In the genomic region with DNA sequence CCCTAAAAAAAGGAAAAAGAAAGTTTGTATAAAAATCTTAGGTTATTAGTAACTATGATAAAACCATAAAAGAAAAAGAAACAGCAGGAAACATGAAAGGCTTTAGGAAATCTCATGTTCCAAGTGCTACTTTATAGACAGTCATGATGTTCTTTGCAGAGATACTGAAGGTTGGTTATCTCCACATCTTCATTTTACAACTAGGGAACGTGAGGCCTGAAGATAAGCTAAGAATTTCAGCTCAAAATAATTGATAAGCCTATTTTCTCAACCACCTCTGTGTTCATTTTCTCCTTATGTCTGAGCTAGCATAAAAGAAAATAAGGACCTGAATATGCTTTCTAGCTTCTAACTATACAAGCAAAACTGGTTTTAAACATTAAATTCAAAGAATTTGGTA, we compare ENCODE assay signal across 22 mouse cellular contexts. TPM values are rescaled to one million over a fixed set of nuclear protein-coding genes. Genes with fewer than 3 reads are reported as not detected.
DNase-seq lines count a peak whose midpoint lies in the region; ATAC-seq and TF ChIP-seq lines count a peak whose summit lies in the region.
"Had no signal": no experiment of that assay in that cellular context is flagged by ENCODE, and none has a peak within 500 bp of the region (broad histone marks: within the 10 kb centered on the region; RNA-seq: fewer than 3 reads in every experiment).

No protein-coding gene starts in this region.

- H3K4me2 ChIP-seq in liver, embryonic 14.5 days (ENCODE audit: low read depth) = no peak overlapping the region
- no peak overlapping the region for H3K4me2 ChIP-seq in liver, embryonic 11.5 days
- no peak overlapping the region for H3K4me2 ChIP-seq in hindbrain, embryonic 16.5 days (ENCODE audit: low read length)
- H3K4me2 ChIP-seq: embryonic facial prominence, embryonic 13.5 days; embryonic facial prominence, embryonic 15.5 days; forebrain, embryonic 12.5 days had no signal

- H3K79me2 ChIP-seq in MEL (ENCODE audit: control insufficient read depth, insufficient read depth, low read length, poor library complexity) = no peaks in the 10 kb centered on the region

- no peak overlapping the region for H3K27ac ChIP-seq in liver, embryonic 14.5 days
- H3K27ac ChIP-seq in liver, embryonic 11.5 days (ENCODE audit: low read depth, low read length) = no peak overlapping the region
- no peak overlapping the region for H3K27ac ChIP-seq in MEL (ENCODE audit: control insufficient read depth, low read depth, low read length)
- H3K27ac ChIP-seq in hindbrain, embryonic 16.5 days (ENCODE audit: low read depth, low read length) = no peak overlapping the region
- H3K27ac ChIP-seq: embryonic facial prominence, embryonic 13.5 days; embryonic facial prominence, embryonic 15.5 days; forebrain, embryonic 10.5 days; forebrain, embryonic 12.5 days had no signal

- no peaks in the 10 kb centered on the region for H3K9me3 ChIP-seq in liver, embryonic 14.5 days (ENCODE audit: control insufficient read depth, low read length)
- no peaks in the 10 kb centered on the region for H3K9me3 ChIP-seq in liver, embryonic 11.5 days (ENCODE audit: control insufficient read depth, low read length)
- H3K9me3 ChIP-seq in G1E (replicated peaks) = no peaks in the 10 kb centered on the region
- H3K9me3 ChIP-seq in MEL (replicated peaks; ENCODE audit: insufficient read depth, low read length) = no peaks in the 10 kb centered on the region
- H3K9me3 ChIP-seq in hindbrain, embryonic 16.5 days (ENCODE audit: control insufficient read depth, low read length) = no peaks in the 10 kb centered on the region
- H3K9me3 ChIP-seq: embryonic facial prominence, embryonic 15.5 days; forebrain, embryonic 10.5 days; forebrain, embryonic 12.5 days had no signal

- TF ChIP-seq EP300 in liver, embryonic 14.5 days (IDR thresholded peaks at IDR 0.05; ENCODE audit: low read depth) = peak; percentile 64
- peak; percentile 34 to 45; a peak in 1 of 4 replicates for TF ChIP-seq EP300 in MEL (IDR thresholded peaks at IDR 0.05; ENCODE audit: low read depth in 1 of 2, low read length in 2 of 2)

- no peak for ATAC-seq in liver, embryonic 14.5 days (ENCODE audit: insufficient read depth)
- no peak; the same call in 1 of the 2 replicates for ATAC-seq in liver, embryonic 11.5 days (replicated peaks; ENCODE audit: low FRiP score)
- peak; percentile 82 for ATAC-seq in G1E (ENCODE audit: extremely low read depth, insufficient number of reproducible peaks, low FRiP score, poor library complexity, severe bottlenecking)
- no peak for ATAC-seq in hindbrain, embryonic 16.5 days
- ATAC-seq: forebrain, embryonic 14.5 days; forebrain, embryonic 16.5 days had no signal

- H3K36me3 ChIP-seq in liver, embryonic 14.5 days (replicated peaks; ENCODE audit: control insufficient read depth, insufficient read depth, low read depth) = peaks cover 14% of the 10 kb centered on the region
- peaks cover 6% of the 10 kb centered on the region; the same call in 1 of the 2 replicates for H3K36me3 ChIP-seq in liver, embryonic 11.5 days (ENCODE audit: control insufficient read depth, insufficient read depth, low read length)
- H3K36me3 ChIP-seq in G1E (replicated peaks) = peaks cover 55% of the 10 kb centered on the region
- H3K36me3 ChIP-seq in MEL (ENCODE audit: control insufficient read depth in 1 of 2, insufficient read depth in 2 of 2, low read length in 2 of 2) = peaks cover 13 to 22% of the 10 kb centered on the region in 2 experiments
- peaks cover 16% of the 10 kb centered on the region for H3K36me3 ChIP-seq in hindbrain, embryonic 16.5 days (ENCODE audit: control insufficient read depth, insufficient read depth, low read length)

- no peak overlapping the region for H3K4me3 ChIP-seq in liver, embryonic 14.5 days (ENCODE audit: insufficient read depth in 1 of 2, low read depth in 2 of 2, low read length in 2 of 2)
- no peak overlapping the region for H3K4me3 ChIP-seq in liver, embryonic 11.5 days (ENCODE audit: low read depth, low read length)
- H3K4me3 ChIP-seq in G1E (ENCODE audit: low read depth, low read length) = no peak overlapping the region
- H3K4me3 ChIP-seq in MEL (ENCODE audit: control insufficient read depth in 1 of 2, insufficient read depth in 1 of 2, low read depth in 2 of 2, low read length in 2 of 2) = no peak overlapping the region
- H3K4me3 ChIP-seq in hindbrain, embryonic 16.5 days (ENCODE audit: low read length) = no peak overlapping the region
- H3K4me3 ChIP-seq: embryonic facial prominence, embryonic 13.5 days; embryonic facial prominence, embryonic 15.5 days; erythroblast, embryonic 14.5 days; forebrain, embryonic 10.5 days; forebrain, embryonic 12.5 days had no signal

- 0 out of 4 replicates have a peak, but pooled peaks cover 0 to 2% of the 10 kb centered on the region in 2 experiments for H3K4me1 ChIP-seq in liver, embryonic 14.5 days (replicated peaks; ENCODE audit: control insufficient read depth in 2 of 2, insufficient read depth in 2 of 2, low read length in 1 of 2)
- H3K4me1 ChIP-seq in liver, embryonic 11.5 days (replicated peaks; ENCODE audit: control insufficient read depth, insufficient read depth, low read length) = no peaks in the 10 kb centered on the region
- H3K4me1 ChIP-seq in G1E (ENCODE audit: insufficient read depth, low read depth, low read length) (peaks cover 41% of the 10 kb centered on the region), MEL (ENCODE audit: control insufficient read depth in 1 of 2, insufficient read depth in 2 of 2, low read length in 2 of 2) (peaks cover 0 to 7% of the 10 kb centered on the region in 2 experiments; a peak in 2 of 4 replicates)
- no peaks in the 10 kb centered on the region for H3K4me1 ChIP-seq in hindbrain, embryonic 16.5 days (ENCODE audit: control insufficient read depth, insufficient read depth, low read depth, low read length)
- H3K4me1 ChIP-seq: embryonic facial prominence, embryonic 13.5 days; embryonic facial prominence, embryonic 15.5 days; forebrain, embryonic 10.5 days; forebrain, embryonic 12.5 days had no signal

- H3K27me3 ChIP-seq in liver, embryonic 14.5 days (ENCODE audit: control insufficient read depth, insufficient read depth, low read length) = no peaks in the 10 kb centered on the region
- H3K27me3 ChIP-seq in liver, embryonic 11.5 days (replicated peaks; ENCODE audit: control insufficient read depth, insufficient read depth, low read length) = no peaks in the 10 kb centered on the region
- H3K27me3 ChIP-seq in G1E (ENCODE audit: insufficient read depth, low read length) (no peaks in the 10 kb centered on the region), MEL (ENCODE audit: control insufficient read depth in 1 of 2, insufficient read depth in 2 of 2, low read length in 2 of 2) (no peaks in the 10 kb centered on the region)
- no peaks in the 10 kb centered on the region for H3K27me3 ChIP-seq in hindbrain, embryonic 16.5 days (replicated peaks; ENCODE audit: control insufficient read depth, insufficient read depth, low read length)
- H3K27me3 ChIP-seq: embryonic facial prominence, embryonic 13.5 days; embryonic facial prominence, embryonic 15.5 days; forebrain, embryonic 12.5 days had no signal

- no peak for TF ChIP-seq RAD21 in MEL (IDR thresholded peaks at IDR 0.05; ENCODE audit: low read depth, low read length)

- 20% methylated on average over 1 of the region's 1 CpGs for WGBS in liver, embryonic 14.5 days (ENCODE audit: insufficient replicate concordance)
- WGBS in liver, embryonic 11.5 days = 43% methylated on average over 1 of the region's 1 CpGs
- WGBS in hindbrain, embryonic 16.5 days = 89% methylated on average over 1 of the region's 1 CpGs

- no peak for DNase-seq in liver, embryonic 14.5 days (ENCODE audit: low read depth in 3 of 3, low spot score in 3 of 3)
- no peak for DNase-seq in liver, embryonic 11.5 days (ENCODE audit: low spot score)
- no peak for DNase-seq in G1E (ENCODE audit: low spot score)
- no peak for DNase-seq in MEL (ENCODE audit: low read depth, low spot score)
- DNase-seq: adrenal gland, adult 2 months; adrenal gland, postnatal 10 days; adrenal gland, postnatal 25 days; cerebellum, adult 11 months; cerebellum, adult 18-20 months; cerebellum, adult 8-10 months; cerebellum, adult 9-11 months; cerebellum, postnatal 14 days; cerebellum, postnatal 36 days; embryo, embryonic 11 days had no signal

- no peak for TF ChIP-seq CTCF in liver, embryonic 14.5 days (IDR thresholded peaks at IDR 0.05; ENCODE audit: low read depth)
- TF ChIP-seq CTCF in G1E (IDR thresholded peaks at IDR 0.05; ENCODE audit: low read depth, low read length) (no peak), MEL (IDR thresholded peaks at IDR 0.05 in 2 of 3, conservative IDR thresholded peaks at IDR 0.05 in 1 of 3; ENCODE audit: control insufficient read depth in 1 of 3, insufficient read depth in 1 of 3, low read depth in 2 of 3, low read length in 3 of 3, poor library complexity in 1 of 3, severe bottlenecking in 1 of 3) (no peak)

- no peak overlapping the region for H3K9ac ChIP-seq in liver, embryonic 14.5 days (replicated peaks)
- no peak overlapping the region for H3K9ac ChIP-seq in liver, embryonic 11.5 days (ENCODE audit: low read depth, low read length)
- no peak overlapping the region for H3K9ac ChIP-seq in MEL (ENCODE audit: control insufficient read depth, low read depth, low read length, poor library complexity, severe bottlenecking)
- H3K9ac ChIP-seq in hindbrain, embryonic 16.5 days (ENCODE audit: low read depth, low read length) = no peak overlapping the region
- H3K9ac ChIP-seq: embryonic facial prominence, embryonic 13.5 days; embryonic facial prominence, embryonic 15.5 days; forebrain, embryonic 12.5 days had no signal

- no peak for TF ChIP-seq POLR2A in MEL (IDR thresholded peaks at IDR 0.05; ENCODE audit: control insufficient read depth in 1 of 2, insufficient read depth in 1 of 2, low read depth in 1 of 2, low read length in 2 of 2, poor library complexity in 1 of 2)

RNA-seq across cellular contexts. Expression of a gene that starts 28.1 kb away (rescaled TPM):
- 29.6 and 42.5 TPM in 2 replicates for polyA plus RNA-seq in liver, embryonic 14.5 days (2012; rRNA removed)
- 152 and 153 TPM in 2 replicates for polyA plus RNA-seq in liver, embryonic 14.5 days (2014; fragmentation: Nextera tagmentation; extraction: Ambion mirVana)
- polyA plus RNA-seq in liver, embryonic 11.5 days (2014; fragmentation: Nextera tagmentation; extraction: Ambion mirVana) = 345 and 370 TPM in 2 replicates
- total RNA-seq in G1E (2014; fragmentation: Nextera tagmentation) (235 and 250 TPM in 2 replicates), G1E (2017) (329 and 350 TPM in 2 replicates), MEL (2012; rRNA removed) (129 and 143 TPM in 2 replicates)
- polyA plus RNA-seq in G1E (2012) (424 and 589 TPM in 2 replicates), MEL (2012; ENCODE audit: insufficient read depth in 1 of 2, insufficient read length in 2 of 2, low read depth in 1 of 2, low replicate concordance in 2 of 2, missing spikeins in 1 of 2) (100 to 1,000 TPM in 1 of 2 experiments, not detected in 1; 131 TPM)
- polyA plus RNA-seq in hindbrain, embryonic 16.5 days (2015; fragmentation: Nextera tagmentation; extraction: Ambion mirVana) = 307 and 311 TPM in 2 replicates

RNA-seq across cellular contexts. Expression of a gene that starts 42.3 kb away (rescaled TPM):
- polyA plus RNA-seq in liver, embryonic 14.5 days (2012; rRNA removed) = 35.5 and 76.0 TPM in 2 replicates
- 124 and 132 TPM in 2 replicates for polyA plus RNA-seq in liver, embryonic 14.5 days (2014; fragmentation: Nextera tagmentation; extraction: Ambion mirVana)
- 400 and 416 TPM in 2 replicates for polyA plus RNA-seq in liver, embryonic 11.5 days (2014; fragmentation: Nextera tagmentation; extraction: Ambion mirVana)
- total RNA-seq in G1E (2014; fragmentation: Nextera tagmentation) (536 and 646 TPM in 2 replicates), G1E (2017) (1,169 and 1,289 TPM in 2 replicates), MEL (2012; rRNA removed) (513 and 590 TPM in 2 replicates)
- polyA plus RNA-seq in G1E (2012) (147 and 228 TPM in 2 replicates), MEL (2012; ENCODE audit: insufficient read depth in 1 of 2, insufficient read length in 2 of 2, low read depth in 1 of 2, low replicate concordance in 2 of 2, missing spikeins in 1 of 2) (1,000 to 10,000 TPM in 1 of 2 experiments, 100 to 1,000 TPM in 1; 474 to 1,828 TPM)
- polyA plus RNA-seq in hindbrain, embryonic 16.5 days (2015; fragmentation: Nextera tagmentation; extraction: Ambion mirVana) = 134 and 137 TPM in 2 replicates
